Mouse (Mus musculus) left cerebral cortex, postnatal 4 days (tissue): Measurements from ENCODE around the gene Rnase4. TPM values are rescaled to one million over a fixed set of nuclear protein-coding genes. Genes with fewer than 3 reads are reported as not detected.

Experiments
- total RNA-seq, 2 experiments: library from RNA; stranded (reverse); gene quantifications; 2 replicates each; pipeline ENCODE4 v1.2.3; 2021

Rnase4 gene
- total RNA-seq, 2 experiments from 2014 or later = 10.3 to 11.0 TPM

Other genes starting within 250 kb of the Rnase4 start
- 1 to 10 TPM; 1.6 to 3.4 TPM for gene Tep1, start 220.5 kb upstream of the Rnase4 start, total RNA-seq
- 1 to 10 TPM; 1.3 to 1.7 TPM for gene Klhl33, start 193.6 kb upstream of the Rnase4 start, total RNA-seq
- 10 to 100 TPM; 37.8 to 40.1 TPM for gene Osgep, start 166.2 kb upstream of the Rnase4 start, total RNA-seq
- 10 to 100 TPM; 78.9 to 83.2 TPM for gene Apex1, start 166.1 kb upstream of the Rnase4 start, total RNA-seq
- 10 to 100 TPM; 72.8 to 76.0 TPM for gene Pip4p1, start 160.2 kb upstream of the Rnase4 start, total RNA-seq
- gene Pnp, start 160.0 kb upstream of the Rnase4 start, total RNA-seq = 10 to 100 TPM in 1 of 2 experiments, 1 to 10 TPM in 1; 9.3 to 11.6 TPM
- 10 to 100 TPM in 1 of 2 experiments, 1 to 10 TPM in 1; 8.0 to 10.6 TPM for gene Gm49342, start 146.6 kb upstream of the Rnase4 start, total RNA-seq
- 1 to 10 TPM in 1 of 2 experiments, under 1 TPM in 1; 0.78 to 1.0 TPM for gene Pnp2, start 135.1 kb upstream of the Rnase4 start, total RNA-seq
- gene Rnase10, start 83.3 kb upstream of the Rnase4 start, total RNA-seq = under 1 TPM in 1 of 2 experiments, not detected in 1; 0.24 TPM
- not detected for gene Rnase9, start 49.2 kb upstream of the Rnase4 start, total RNA-seq
- gene Rnase11, start 40.9 kb upstream of the Rnase4 start, total RNA-seq = not detected
- gene Rnase12, start 33.4 kb upstream of the Rnase4 start, total RNA-seq = not detected
- not detected for gene Olfr750, start 16.6 kb upstream of the Rnase4 start, total RNA-seq
- gene Ang, start 73 bp downstream of the Rnase4 start, total RNA-seq = 1 to 10 TPM; 2.1 TPM
- gene Eddm3b, start 23.3 kb downstream of the Rnase4 start, total RNA-seq = not detected
- under 1 TPM in 1 of 2 experiments, not detected in 1; 0.32 TPM for gene Rnase6, start 32.8 kb downstream of the Rnase4 start, total RNA-seq
- under 1 TPM in 1 of 2 experiments, not detected in 1; 0.48 TPM for gene Rnase1, start 55.7 kb downstream of the Rnase4 start, total RNA-seq
- not detected for gene Rnase2b, start 71.2 kb downstream of the Rnase4 start, total RNA-seq
- not detected for gene Ang2, start 108.1 kb downstream of the Rnase4 start, total RNA-seq
- gene Ear14, start 112.3 kb downstream of the Rnase4 start, total RNA-seq = not detected
- gene Rnase2a, start 165.0 kb downstream of the Rnase4 start, total RNA-seq = not detected